Mouse (Mus musculus) T-cell, adult 2 months (primary cell): ENCODE results near the gene Ntsr2.
A peak's percentile ranks its signal among the peaks of the same experiment; 100 is the strongest.

Experiments used
- DNase-seq: peaks from one replicate; pipeline ENCODE4 v3.0.0; 2022; ENCODE audit warnings: low spot score

The Ntsr2 gene

GRCm38 (mm10) chr12:16653332-16654093, at the start of gene Ntsr2:
Gene Ntsr2 (plus strand): TSS chr12:16653382.
- DNase-seq = no peak

DNA sequence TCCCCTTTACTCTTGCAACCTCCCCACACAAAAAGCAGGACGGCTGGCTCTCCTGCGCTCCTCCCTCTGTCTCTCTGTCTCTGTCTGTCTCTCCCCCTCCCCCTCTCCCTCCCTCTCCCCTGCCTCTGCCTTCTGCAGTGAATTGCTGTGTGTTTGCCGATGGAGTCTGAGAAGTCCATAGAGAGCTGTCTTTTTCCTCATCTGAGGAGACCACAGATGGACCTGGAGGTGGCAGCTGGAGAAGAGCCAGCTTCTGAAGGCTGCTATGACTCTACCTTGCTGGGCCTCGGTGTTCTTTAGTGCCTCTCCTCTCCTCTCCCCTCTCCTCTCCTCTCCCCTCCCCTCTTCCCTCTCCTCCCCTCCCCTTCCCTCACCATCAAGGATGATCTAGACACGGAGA, 47.6 kb upstream of the Ntsr2 start:
- no peak for DNase-seq

GRCm38 (mm10) chr12:16610936-16611335, 42.2 kb upstream of the Ntsr2 start, which contains the start of gene Lpin1:
Gene Lpin1 (minus strand): TSS chr12:16610966.
- no peak for DNase-seq

DNA sequence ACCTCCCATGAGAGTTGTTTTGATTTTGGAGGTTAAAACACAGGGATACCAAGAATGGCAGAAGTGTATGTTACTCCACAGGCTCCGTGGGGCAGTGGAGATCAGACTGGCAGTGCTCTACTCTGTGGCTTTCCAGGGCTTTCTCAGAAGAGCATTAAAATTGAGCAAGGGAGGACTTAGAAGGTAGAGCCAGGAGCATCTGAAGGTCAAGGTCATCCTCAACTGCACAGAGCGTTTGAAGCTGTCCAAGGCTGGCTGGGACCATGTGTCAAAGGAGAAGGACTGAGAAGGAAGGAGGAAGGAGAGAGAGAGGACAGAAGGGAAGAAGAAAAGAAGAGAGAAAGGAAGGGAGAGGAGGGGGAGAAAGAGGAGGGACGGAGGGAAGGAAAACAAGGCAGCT, 38.6 kb upstream of the Ntsr2 start:
- DNase-seq = no peak

DNA sequence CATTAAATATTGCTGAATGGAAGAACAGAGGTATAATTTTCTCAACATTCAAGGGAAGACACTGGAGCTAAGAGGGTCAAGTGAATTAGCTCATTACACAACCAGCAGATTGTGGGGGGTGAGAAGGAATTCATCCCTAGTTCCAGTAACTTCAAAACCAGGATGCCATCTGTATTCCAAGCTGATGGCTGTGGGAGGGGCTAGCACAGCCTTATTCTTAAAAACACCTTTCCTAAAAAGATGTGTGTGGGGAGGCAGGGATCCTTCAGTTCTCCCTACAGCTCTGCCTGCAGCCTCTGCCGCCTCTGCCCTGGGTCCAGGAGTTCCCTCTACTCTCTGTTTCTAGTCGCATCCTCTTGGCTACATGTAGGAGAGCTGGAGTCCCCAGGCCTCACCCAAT, 37.4 kb upstream of the Ntsr2 start:
- DNase-seq = no peak

GRCm38 (mm10) chr12:16618512-16619274, 34.5 kb upstream of the Ntsr2 start:
- DNase-seq = no peak

DNA sequence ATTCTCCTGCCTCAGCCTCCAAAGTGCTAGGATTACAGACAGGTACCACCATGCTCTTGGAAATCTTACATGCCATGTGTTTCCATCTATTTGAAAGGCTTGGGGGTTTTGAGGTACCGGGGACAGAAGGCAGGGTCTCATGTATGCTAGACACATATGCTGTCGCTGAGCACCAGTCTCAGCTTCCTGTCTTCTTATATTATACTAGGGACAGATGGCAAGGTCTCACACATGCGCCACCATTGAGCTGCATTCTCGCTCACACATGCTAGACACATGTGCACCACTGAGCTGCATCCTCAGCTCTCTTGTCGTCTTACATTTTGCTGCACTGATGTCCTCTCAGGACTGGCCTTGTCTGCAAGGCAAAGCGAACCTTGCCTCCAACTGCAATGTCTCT, 33.7 kb upstream of the Ntsr2 start:
- no peak for DNase-seq

- DNase-seq = no peak
Observed at GRCm38 (mm10) chr12:16620230-16620629, 33.0 kb upstream of the Ntsr2 start.

DNA sequence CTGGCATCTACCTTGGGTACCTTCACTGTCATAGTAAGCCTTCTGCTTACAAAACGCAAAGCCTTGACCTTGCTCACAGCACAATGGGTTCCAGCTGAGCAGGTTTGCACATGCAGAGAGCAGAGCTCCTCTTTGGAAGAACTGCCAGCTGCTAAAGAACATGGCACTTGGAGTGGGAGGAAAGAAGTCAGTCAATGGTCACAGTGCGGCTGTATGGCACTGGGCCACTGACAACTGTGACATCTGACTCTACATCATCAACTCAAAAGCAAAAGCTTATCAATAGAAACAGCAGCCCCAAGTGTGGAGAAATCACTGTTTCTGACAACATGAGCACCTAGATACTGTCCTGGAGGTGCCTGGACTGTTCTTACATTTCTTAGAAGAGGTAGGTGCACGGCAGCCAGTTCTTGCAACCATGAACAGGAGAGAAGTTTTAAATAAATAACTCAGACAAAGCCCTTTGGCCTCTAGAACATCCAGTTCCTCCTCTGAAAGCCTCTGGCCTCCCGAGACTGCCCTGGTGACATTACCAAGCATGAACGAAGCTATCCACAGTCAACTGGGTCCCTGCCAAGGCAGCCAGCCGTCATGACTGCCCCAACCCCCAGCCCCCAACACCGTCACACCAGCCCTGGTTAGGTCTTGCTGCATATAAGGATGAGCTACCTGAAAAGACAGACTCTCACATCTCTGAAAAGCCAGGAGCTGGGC, 22.9 kb upstream of the Ntsr2 start:
- DNase-seq = no peak

DNA sequence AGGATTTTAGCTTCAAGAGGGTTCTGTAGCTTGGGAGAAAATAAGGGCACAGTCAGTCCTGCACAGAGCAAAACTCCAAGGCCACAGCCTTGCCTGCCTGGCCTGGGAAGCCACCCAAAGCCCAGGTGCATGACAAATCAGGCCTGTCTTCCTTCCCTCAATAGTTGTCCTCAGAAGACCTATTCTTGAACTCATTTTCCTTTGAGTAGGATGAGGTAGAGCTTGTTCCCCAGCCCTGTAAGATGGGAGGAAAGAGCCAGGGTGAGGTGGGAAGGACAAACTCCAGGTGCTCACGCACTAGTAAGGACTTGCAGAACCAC, 22.4 kb upstream of the Ntsr2 start:
- DNase-seq = no peak

DNA sequence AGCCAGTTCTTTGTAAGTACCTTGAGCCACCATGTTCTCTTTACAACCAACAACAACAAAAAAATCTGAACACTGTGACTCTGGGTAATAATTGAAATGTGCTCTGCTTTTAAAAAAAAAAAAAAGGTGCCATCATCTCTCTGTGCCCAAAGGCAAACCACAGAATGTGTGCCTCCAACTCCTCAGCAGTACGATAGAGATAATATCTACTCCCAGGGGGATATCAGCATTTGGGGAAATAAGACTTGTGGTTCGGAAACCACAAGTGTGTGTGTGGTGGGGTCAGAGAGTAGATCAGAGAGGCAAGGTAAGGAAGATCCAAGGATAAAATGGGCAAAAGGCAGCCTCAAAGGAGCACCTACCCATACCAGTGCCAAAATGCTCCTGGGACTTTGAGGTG, 21.8 kb upstream of the Ntsr2 start:
- DNase-seq = no peak

- DNase-seq = no peak
Observed at GRCm38 (mm10) chr12:16633235-16633634, 19.9 kb upstream of the Ntsr2 start.

GRCm38 (mm10) chr12:16634075-16634813, 18.9 kb upstream of the Ntsr2 start:
- DNase-seq = peak; percentile 25

- no peak for DNase-seq
Observed at GRCm38 (mm10) chr12:16635816-16636215, 17.4 kb upstream of the Ntsr2 start.

GRCm38 (mm10) chr12:16639078-16639771, 14.0 kb upstream of the Ntsr2 start:
- DNase-seq = no peak

DNA sequence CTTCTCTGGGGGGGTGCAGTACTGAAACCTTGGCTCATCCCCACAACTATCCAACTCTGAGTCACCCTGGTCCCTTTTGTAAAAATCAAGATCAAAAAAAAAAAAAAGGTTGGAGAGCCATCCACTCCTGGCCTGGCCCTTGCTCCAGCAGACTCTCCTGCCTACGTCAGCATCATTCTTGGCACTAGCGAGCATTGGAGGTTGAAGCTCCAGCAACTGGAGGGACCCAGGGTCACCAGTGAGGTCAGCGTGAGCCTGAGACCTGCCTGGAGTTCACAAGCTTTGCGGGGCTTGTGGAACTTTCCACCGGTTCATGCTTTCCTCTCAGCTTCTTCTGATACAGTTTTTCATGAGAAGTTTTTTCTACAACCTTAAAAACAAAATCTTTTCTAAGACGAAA, 13.1 kb upstream of the Ntsr2 start:
- no peak for DNase-seq

- DNase-seq = no peak
Observed at GRCm38 (mm10) chr12:16642000-16642399, 11.2 kb upstream of the Ntsr2 start.

GRCm38 (mm10) chr12:16643508-16644345, 9.5 kb upstream of the Ntsr2 start:
- no peak for DNase-seq

- DNase-seq = no peak
Observed at GRCm38 (mm10) chr12:16644698-16645097, 8.5 kb upstream of the Ntsr2 start.

- DNase-seq = no peak
Observed at GRCm38 (mm10) chr12:16646780-16647409, 6.3 kb upstream of the Ntsr2 start.
